Mouse (Mus musculus): Measurements from ENCODE around the gene Taar2.

Gene Taar2

GRCm38 (mm10) chr10:23978901-23979705, 40.7 kb downstream of the Taar2 start:
- no peak for DNase-seq (ENCODE audit: low read depth, low spot score)

GRCm38 (mm10) chr10:23985546-23985945, 47.2 kb downstream of the Taar2 start, which contains the start of gene Taar6:
Gene Taar6 (minus strand): TSS chr10:23985646.
- DNase-seq (ENCODE audit: low read depth, low spot score): no peak

GRCm38 (mm10) chr10:23986419-23986818, 48.0 kb downstream of the Taar2 start:
- DNase-seq (ENCODE audit: low read depth, low spot score): no peak
